In the genomic region with DNA sequence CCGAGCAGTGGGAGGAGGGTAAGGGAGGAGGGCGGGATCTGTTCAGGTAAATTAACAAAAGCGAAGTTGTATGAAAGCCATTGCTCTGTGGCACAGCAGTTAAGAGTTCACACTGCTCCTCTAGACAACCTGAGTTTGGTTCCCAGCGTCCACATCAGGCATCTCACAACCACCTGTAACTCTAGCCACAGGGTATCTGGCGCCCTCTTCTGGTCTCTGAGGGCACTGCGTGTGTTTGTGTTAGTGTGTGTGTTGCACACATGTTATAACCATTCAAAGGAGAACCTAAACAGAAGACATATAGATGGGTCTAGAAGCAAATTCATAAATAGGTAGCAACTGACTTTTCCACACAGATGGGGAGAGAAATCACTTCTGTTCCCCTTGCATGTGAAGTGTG, we compare ENCODE assay signal across 22 mouse cellular contexts.
DNase-seq lines count a peak whose midpoint lies in the region; TF ChIP-seq lines count a peak whose summit lies in the region.
"Had no signal": no experiment of that assay in that cellular context is flagged by ENCODE, and none has a peak within 500 bp of the region (broad histone marks: within the 10 kb centered on the region; RNA-seq: fewer than 3 reads in every experiment).

No protein-coding gene starts in this region.

- H3K4me3 ChIP-seq in gastrocnemius, adult 2 months, result no peak overlapping the region
- no peak overlapping the region for H3K4me3 ChIP-seq in testis, adult 2 months (ENCODE audit: control insufficient read depth, low read depth, low read length)
- H3K4me3 ChIP-seq: hindbrain, embryonic 15.5 days; limb, embryonic 15.5 days; stomach, embryonic 15.5 days had no signal

- TF ChIP-seq CTCF in gastrocnemius, adult 2 months (IDR thresholded peaks at IDR 0.05), result peak; percentile 10; the same call in 1 of the 2 replicates
- TF ChIP-seq CTCF in testis, adult 2 months (IDR thresholded peaks at IDR 0.05; ENCODE audit: control insufficient read depth, insufficient read depth, insufficient replicate concordance, low read depth, low read length), result peak; percentile 76; the same call in 1 of the 2 replicates

- H3K36me3 ChIP-seq in testis, adult 2 months (ENCODE audit: control insufficient read depth, insufficient read depth, low read length), result no peaks in the 10 kb centered on the region
- H3K36me3 ChIP-seq: hindbrain, embryonic 15.5 days; limb, embryonic 15.5 days; stomach, embryonic 15.5 days had no signal

- intact Hi-C loops in gastrocnemius, adult 2 months (cut with DNase I), result no loop called here
- intact Hi-C loops in gastrocnemius, postnatal 36 days (cut with DNase I), result no loop called here
- intact Hi-C loops in left cerebral cortex, postnatal 25 days (cut with DNase I), result no loop called here

- no peak for DNase-seq in gastrocnemius, adult 2 months
- no peak for DNase-seq in gastrocnemius, postnatal 36 days
- peak; percentile 13 to 34 for DNase-seq in left cerebral cortex, postnatal 25 days (ENCODE audit: low spot score in 2 of 2)
- no peak for DNase-seq in left cerebral cortex, adult 18-20 months (ENCODE audit: low spot score in 2 of 2)
- DNase-seq in testis, postnatal 10 days (ENCODE audit: low spot score), result no peak
- peak; percentile 23 for DNase-seq in testis, postnatal 14 days (ENCODE audit: low spot score)
- no peak for DNase-seq in layer of hippocampus, adult 9-10 months (ENCODE audit: low spot score)
- DNase-seq: adrenal gland, adult 2 months; cerebellum, postnatal 14 days; embryo, embryonic 11 days; heart, adult 18-20 months; heart, postnatal 36 days; kidney, adult 11 months; kidney, postnatal 10 days; lung, postnatal 10 days; midbrain, embryonic 14.5 days; right cerebral cortex, postnatal 25 days; thymus, postnatal 25 days had no signal

- H3K27ac ChIP-seq in gastrocnemius, adult 2 months, result no peak overlapping the region
- H3K27ac ChIP-seq in testis, adult 2 months (ENCODE audit: control insufficient read depth, insufficient read depth, low read depth, low read length), result no peak overlapping the region
- H3K27ac ChIP-seq: hindbrain, embryonic 15.5 days; limb, embryonic 15.5 days; stomach, embryonic 15.5 days had no signal

- H3K4me1 ChIP-seq in testis, adult 2 months (ENCODE audit: control insufficient read depth, insufficient read depth, low read length), result no peaks in the 10 kb centered on the region

- H3K27me3 ChIP-seq in testis, adult 2 months (ENCODE audit: control insufficient read depth, insufficient read depth, low read length), result no peaks in the 10 kb centered on the region
- H3K27me3 ChIP-seq: hindbrain, embryonic 15.5 days; limb, embryonic 15.5 days; stomach, embryonic 15.5 days had no signal

- no peak for TF ChIP-seq POLR2A in testis, adult 2 months (IDR thresholded peaks at IDR 0.05; ENCODE audit: control insufficient read depth, low read depth, low read length)

Comparison
In these comparisons a context has a peak if more than half of its experiments do, and no peak if none do; other contexts are left out.
1. DNase-seq: peak in left cerebral cortex, postnatal 25 days (2 of 2) and testis, postnatal 14 days (single experiment); none in gastrocnemius, adult 2 months (single experiment), gastrocnemius, postnatal 36 days (0 of 2), left cerebral cortex, adult 18-20 months (0 of 2), testis, postnatal 10 days (single experiment) and layer of hippocampus, adult 9-10 months (single experiment).